Mouse (Mus musculus) hindbrain, embryonic 11.5 days (tissue): ENCODE data around the gene Dennd2a. TPM values are rescaled to one million over a fixed set of nuclear protein-coding genes. Genes with fewer than 3 reads are reported as not detected.

Experiments
- ATAC-seq: fragments of 200-750 bp; cut with Nextera tagmentation; 2 replicates; pipeline ENCODE4 v1.8.0; 2017; ENCODE audit warnings: mild to moderate bottlenecking, moderate TSS enrichment, moderate library complexity; ENCODE audit not compliant: low FRiP score
- DNase-seq: peaks from one replicate; pipeline ENCODE4 v3.0.0-alpha.2; 2015; ENCODE audit warnings: low spot score
- H3K27ac ChIP-seq: fragments of 300-500 bp; sonication (generic); 2 replicates; pipeline ENCODE4 v1.5.1; 2014; ENCODE audit warnings: mild to moderate bottlenecking, low read depth, low read length
- H3K27me3 ChIP-seq: fragments of 300-500 bp; sonication (generic); 2 replicates; pipeline ENCODE4 v1.6.1; 2014; ENCODE audit warnings: mild to moderate bottlenecking, low read length, moderate library complexity, mixed read lengths; ENCODE audit not compliant: control insufficient read depth, insufficient read depth
- H3K36me3 ChIP-seq: fragments of 300-500 bp; sonication (generic); 2 replicates; pipeline ENCODE4 v1.6.1; 2014; ENCODE audit warnings: mild to moderate bottlenecking, low read length, moderate library complexity, mixed read lengths; ENCODE audit not compliant: control insufficient read depth, insufficient read depth
- H3K4me1 ChIP-seq: fragments of 300-500 bp; sonication (generic); replicated peaks from 2 replicates; pipeline ENCODE4 v1.6.1; 2014; ENCODE audit warnings: low read length, mixed read lengths; ENCODE audit not compliant: control insufficient read depth, insufficient read depth
- H3K4me2 ChIP-seq: fragments of 300-500 bp; sonication (generic); replicated peaks from 2 replicates; pipeline ENCODE4 v1.6.1; 2014; ENCODE audit warnings: mild to moderate bottlenecking, low read depth, low read length
- H3K4me3 ChIP-seq: fragments of 300-500 bp; sonication (generic); 2 replicates; pipeline ENCODE4 v1.5.1; 2014; ENCODE audit warnings: low read depth, low read length
- H3K9ac ChIP-seq: fragments of 300-500 bp; sonication (generic); 2 replicates; pipeline ENCODE4 v1.6.1; 2014; ENCODE audit warnings: low read depth, low read length
- H3K9me3 ChIP-seq: fragments of 300-500 bp; sonication (generic); 2 replicates; pipeline ENCODE4 v1.6.1; 2016; ENCODE audit warnings: low read length; ENCODE audit not compliant: control insufficient read depth
- WGBS: fragments of 180-500 bp; shearing (Covaris S2); extraction: QIAGEN DNeasy Blood & Tissue Kit; methylation state at CpG from one replicate; pipeline ENCODE4 v1.1.7; 2014; 5-methylcytosine and 5-hydroxymethylcytosine counted together
- polyA plus RNA-seq: library from polyadenylated mRNA; unstranded; fragments of >200 nt; fragmentation: Nextera tagmentation; extraction: Ambion mirVana; gene quantifications from 2 replicates; pipeline ENCODE4 v1.2.1, GENCODE M21; 2014

Gene Dennd2a
- polyA plus RNA-seq, 1 experiment from 2014 or later: 38.8 TPM

- no peak overlapping the region for H3K4me3 ChIP-seq
- no peaks in the 10 kb centered on the region for H3K36me3 ChIP-seq
- DNase-seq (no peak), ATAC-seq (no peak)
- no peaks in the 10 kb centered on the region for H3K9me3 ChIP-seq
- no peaks in the 10 kb centered on the region for H3K27me3 ChIP-seq
- no peak overlapping the region for H3K4me2 ChIP-seq
- no peak overlapping the region for H3K27ac ChIP-seq
- peaks cover 7% of the 10 kb centered on the region for H3K4me1 ChIP-seq
- no peak overlapping the region for H3K9ac ChIP-seq
Observed at GRCm38 (mm10) chr6:39534944-39535343, 22.7 kb downstream of the Dennd2a start.

- H3K4me3 ChIP-seq: no peak overlapping the region
- H3K27ac ChIP-seq: peak overlapping the region; percentile 70
- DNase-seq (peak; percentile 39), ATAC-seq (peak; percentile 64)
- no peaks in the 10 kb centered on the region for H3K27me3 ChIP-seq
- 0 out of 2 replicates have a peak overlapping the region, but pooled peaks have one; percentile 27 for H3K9ac ChIP-seq
- no peak overlapping the region for H3K4me2 ChIP-seq
- H3K4me1 ChIP-seq: peaks cover 7% of the 10 kb centered on the region
- H3K9me3 ChIP-seq: no peaks in the 10 kb centered on the region
- no peaks in the 10 kb centered on the region for H3K36me3 ChIP-seq
- WGBS: 39% methylated on average over 12 of the region's 12 CpGs
Observed at GRCm38 (mm10) chr6:39528671-39529535, 28.8 kb downstream of the Dennd2a start.

- H3K9ac ChIP-seq: no peak overlapping the region
- no peak for DNase-seq
- peaks cover 7% of the 10 kb centered on the region for H3K4me1 ChIP-seq
- WGBS: 61% methylated on average over 4 of the region's 4 CpGs
- H3K4me2 ChIP-seq: no peak overlapping the region
- H3K36me3 ChIP-seq: 0 out of 2 replicates have a peak, but pooled peaks cover 2% of the 10 kb centered on the region
- no peak overlapping the region for H3K4me3 ChIP-seq
- ATAC-seq: peak; percentile 71
- H3K9me3 ChIP-seq: no peaks in the 10 kb centered on the region
- H3K27me3 ChIP-seq: no peaks in the 10 kb centered on the region
- H3K27ac ChIP-seq: peak overlapping the region; percentile 70
Observed at GRCm38 (mm10) chr6:39527811-39528210, 29.9 kb downstream of the Dennd2a start.

GRCm38 (mm10) chr6:39527337-39527784 lies 30.3 kb downstream of the Dennd2a start:
- DNase-seq (no peak), ATAC-seq (0 out of 2 replicates have a peak, but pooled peaks have one; percentile 15)
- Histone ChIP-seq H3K27me3 (no peaks in the 10 kb centered on the region), H3K9ac (no peak overlapping the region), H3K4me3 (no peak overlapping the region), H3K27ac (no peak overlapping the region), H3K4me2 (no peak overlapping the region), H3K9me3 (no peaks in the 10 kb centered on the region), H3K36me3 (0 out of 2 replicates have a peak, but pooled peaks cover 2% of the 10 kb centered on the region), H3K4me1 (peaks cover 7% of the 10 kb centered on the region)
- WGBS: 87% methylated on average over 7 of the region's 7 CpGs

GRCm38 (mm10) chr6:39526797-39527196 lies 30.9 kb downstream of the Dennd2a start:
- H3K27me3 ChIP-seq: no peaks in the 10 kb centered on the region

GRCm38 (mm10) chr6:39523161-39523560 lies 34.5 kb downstream of the Dennd2a start:
- no peak for ATAC-seq
- Histone ChIP-seq H3K27ac (no peak overlapping the region), H3K4me3 (no peak overlapping the region), H3K4me2 (no peak overlapping the region), H3K9ac (no peak overlapping the region), H3K4me1 (0 out of 2 replicates have a peak, but pooled peaks cover 2% of the 10 kb centered on the region), H3K27me3 (no peaks in the 10 kb centered on the region), H3K36me3 (peaks cover 2% of the 10 kb centered on the region; the same call in 1 of the 2 replicates), H3K9me3 (no peaks in the 10 kb centered on the region)
- DNase-seq: no peak
- WGBS: 94% methylated on average over 13 of the region's 13 CpGs

More at GRCm38 (mm10) chr6:39526797-39527196, 30.9 kb downstream of the Dennd2a start:
- H3K4me1 ChIP-seq: peaks cover 7% of the 10 kb centered on the region
- no peak overlapping the region for H3K9ac ChIP-seq
- ATAC-seq (no peak), DNase-seq (no peak)
- no peak overlapping the region for H3K27ac ChIP-seq
- no peaks in the 10 kb centered on the region for H3K9me3 ChIP-seq
- 90% methylated on average over 8 of the region's 10 CpGs for WGBS
- no peak overlapping the region for H3K4me2 ChIP-seq
- H3K36me3 ChIP-seq: 0 out of 2 replicates have a peak, but pooled peaks cover 2% of the 10 kb centered on the region
- H3K4me3 ChIP-seq: no peak overlapping the region

GRCm38 (mm10) chr6:39522425-39522824 lies 35.2 kb downstream of the Dennd2a start:
- Histone ChIP-seq H3K36me3 (peaks cover 2% of the 10 kb centered on the region; the same call in 1 of the 2 replicates), H3K9me3 (no peaks in the 10 kb centered on the region), H3K4me3 (no peak overlapping the region), H3K4me1 (no peaks in the 10 kb centered on the region), H3K27ac (no peak overlapping the region), H3K9ac (no peak overlapping the region), H3K4me2 (no peak overlapping the region), H3K27me3 (no peaks in the 10 kb centered on the region)
- WGBS: 73% methylated on average over 5 of the region's 5 CpGs
- ATAC-seq: no peak
- DNase-seq: no peak

GRCm38 (mm10) chr6:39515739-39516131 lies 41.9 kb downstream of the Dennd2a start:
- H3K9me3 ChIP-seq: no peaks in the 10 kb centered on the region
- DNase-seq: peak; percentile 51

More at GRCm38 (mm10) chr6:39515739-39516131, 41.9 kb downstream of the Dennd2a start:
- no peaks in the 10 kb centered on the region for H3K27me3 ChIP-seq
- peak; percentile 73 for ATAC-seq
- H3K36me3 ChIP-seq: no peaks in the 10 kb centered on the region
- 36% methylated on average over 6 of the region's 6 CpGs for WGBS
- H3K27ac ChIP-seq: peak overlapping the region; percentile 58; the same call in 1 of the 2 replicates
- no peak overlapping the region for H3K4me3 ChIP-seq
- H3K9ac ChIP-seq: no peak overlapping the region
- H3K4me2 ChIP-seq: no peak overlapping the region
- peaks cover 3% of the 10 kb centered on the region; the same call in 1 of the 2 replicates for H3K4me1 ChIP-seq
